Mouse (Mus musculus): Measurements from ENCODE around the gene Chtf18. TPM values are rescaled to one million over a fixed set of nuclear protein-coding genes. Genes with fewer than 3 reads are reported as not detected.
A peak's percentile ranks its signal among the peaks of the same experiment; 100 is the strongest.

The Chtf18 gene
- 7.9 and 8.5 TPM in 2 replicates for polyA plus RNA-seq (2015; fragmentation: Nextera tagmentation; extraction: Ambion mirVana)

DNA sequence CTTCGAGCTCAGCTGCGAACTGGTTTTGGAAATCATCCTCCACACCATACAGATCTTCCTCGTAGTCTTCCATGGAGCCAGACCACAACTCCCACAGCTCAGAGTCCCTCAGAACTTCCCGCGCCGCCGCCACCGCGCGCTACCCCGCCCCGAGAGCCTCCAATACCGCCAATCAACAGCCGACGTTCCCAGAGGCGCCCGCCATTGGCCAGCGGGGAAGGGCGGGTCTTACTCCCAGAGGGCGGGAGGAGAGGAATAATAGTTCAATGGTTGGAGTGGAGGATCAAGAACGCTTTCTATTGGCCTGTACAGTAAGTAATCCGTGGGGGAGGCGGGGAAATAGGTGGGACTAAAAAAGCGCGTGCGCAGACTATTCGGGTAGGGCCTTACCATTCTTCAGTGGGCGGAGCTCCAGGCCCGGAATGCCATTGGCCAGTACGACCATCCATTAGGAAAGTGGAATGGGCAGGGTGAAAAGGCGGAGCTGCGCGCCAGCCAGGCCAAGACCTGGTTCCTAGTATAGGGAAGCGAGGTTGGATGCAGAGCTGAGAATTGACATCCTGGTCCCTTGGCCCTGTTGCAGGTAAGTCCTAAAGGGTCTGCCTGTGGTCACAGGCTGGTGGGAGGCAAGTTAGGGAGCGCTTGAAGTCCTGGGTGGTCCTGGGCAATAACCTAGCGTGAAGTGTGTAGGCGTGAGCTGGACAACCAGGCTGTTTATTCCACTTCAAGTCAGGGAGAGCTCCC, at the start of gene Chtf18, which contains the start of gene Rpusd1:
Gene Chtf18, minus strand, starts transcription at position 155 of the 744 bp plus-strand sequence.
Gene Rpusd1, plus strand, starts transcription at position 406 of the 744 bp plus-strand sequence.
- Histone ChIP-seq H3K4me2 (peak within 1 kb of the TSS; percentile 90), H3K27ac (peak within 1 kb of the TSS; percentile 52; the same call in 1 of the 2 replicates), H3K27me3 (no peaks in the 10 kb centered on the region), H3K4me1 (replicated peaks) (peaks cover 26% of the 10 kb centered on the region), H3K9me3 (no peaks in the 10 kb centered on the region), H3K36me3 (peaks cover 28% of the 10 kb centered on the region), H3K4me3 (peak within 1 kb of the TSS; percentile 66), H3K9ac (peak within 1 kb of the TSS; percentile 87)
- WGBS = under 1% methylated on average over 37 of the region's 37 CpGs
- peak; percentile 99 for ATAC-seq (ENCODE audit: low FRiP score)

DNA sequence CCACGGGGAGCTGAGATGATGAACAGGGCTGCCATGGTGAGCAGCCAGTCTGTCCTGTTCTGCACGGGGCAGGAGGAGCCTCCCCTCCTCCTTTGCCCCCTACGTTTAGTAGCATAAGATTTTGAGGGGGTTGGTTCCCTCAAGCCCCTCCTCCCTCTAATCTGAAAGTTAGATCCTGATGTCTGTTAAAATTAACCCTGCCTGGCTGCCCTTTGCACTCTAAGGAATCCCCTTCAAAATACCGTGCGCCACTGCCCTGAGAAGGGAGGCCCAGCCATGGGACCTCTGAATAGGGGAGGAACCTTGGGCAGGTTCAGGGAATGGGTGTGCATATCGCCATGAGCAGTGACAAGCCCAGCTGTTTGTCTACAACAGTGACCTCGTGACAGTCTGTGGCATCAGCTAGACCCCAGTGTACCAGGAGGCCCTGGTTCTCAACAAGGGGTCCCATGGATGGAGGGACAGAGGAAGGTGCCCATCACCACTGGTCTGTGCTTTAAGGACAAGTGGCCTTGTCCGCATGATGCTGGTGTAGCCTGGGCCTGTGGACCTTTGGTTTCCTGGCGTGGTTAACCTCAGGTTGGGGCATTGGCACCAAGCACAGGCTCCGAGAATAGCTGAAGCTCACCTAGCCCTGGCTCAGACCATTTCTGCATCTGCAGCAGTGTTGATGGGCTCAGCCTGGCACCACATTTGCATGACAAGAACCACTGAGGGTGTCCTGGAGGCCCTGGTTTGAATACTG, 48.3 kb upstream of the Chtf18 start:
- no peaks in the 10 kb centered on the region for H3K9me3 ChIP-seq
- no peak for ATAC-seq (ENCODE audit: low FRiP score)
- 84% methylated on average over 10 of the region's 10 CpGs for WGBS
- peaks cover 33% of the 10 kb centered on the region for H3K36me3 ChIP-seq
- no peak overlapping the region for H3K4me2 ChIP-seq
- H3K27ac ChIP-seq = no peak overlapping the region
- H3K4me3 ChIP-seq = no peak overlapping the region
- peaks cover 13% of the 10 kb centered on the region for H3K4me1 ChIP-seq (replicated peaks)
- H3K9ac ChIP-seq = no peak overlapping the region
- H3K27me3 ChIP-seq = no peaks in the 10 kb centered on the region

DNA sequence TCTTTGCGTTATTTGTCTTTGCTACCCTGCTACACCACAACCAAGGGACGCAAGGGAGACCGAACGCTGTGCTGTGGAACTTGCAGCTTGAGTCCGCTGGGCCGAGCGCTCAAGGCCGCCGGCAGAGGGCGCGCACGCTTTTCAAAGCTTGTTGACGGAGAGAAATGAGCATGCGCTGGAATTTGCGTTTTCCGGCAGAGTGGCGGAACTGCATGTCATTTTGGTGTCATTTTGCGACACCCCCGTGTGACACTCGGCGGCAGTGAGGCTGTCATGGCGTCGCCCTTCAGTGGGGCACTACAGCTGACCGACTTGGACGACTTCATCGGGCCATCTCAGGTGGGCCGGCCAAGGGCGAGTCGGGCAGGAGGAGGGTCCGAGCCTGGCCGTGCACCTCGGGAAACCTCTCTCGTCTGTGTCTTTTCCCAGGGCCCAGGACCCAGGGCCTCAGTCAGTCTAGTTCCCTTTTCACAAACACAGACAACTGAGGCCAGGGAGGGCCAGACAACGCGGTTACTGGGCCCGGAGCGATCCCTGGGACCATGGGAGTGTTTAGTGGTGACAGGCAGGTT, 46.4 kb upstream of the Chtf18 start, which contains the start of gene Narfl:
Gene Narfl, plus strand, starts transcription at position 228 of the 572 bp plus-strand sequence.
- peak within 1 kb of the TSS; percentile 89 for H3K9ac ChIP-seq
- H3K27ac ChIP-seq = 0 out of 2 replicates have a peak within 1 kb of the TSS, but pooled peaks have one; percentile 55
- peaks cover 13% of the 10 kb centered on the region for H3K4me1 ChIP-seq (replicated peaks)
- H3K4me3 ChIP-seq = peak within 1 kb of the TSS; percentile 78
- peaks cover 20% of the 10 kb centered on the region for H3K36me3 ChIP-seq
- WGBS = under 1% methylated on average over 37 of the region's 37 CpGs
- H3K4me2 ChIP-seq = peak within 1 kb of the TSS; percentile 89
- H3K27me3 ChIP-seq = peaks cover 7% of the 10 kb centered on the region
- no peaks in the 10 kb centered on the region for H3K9me3 ChIP-seq
- ATAC-seq (ENCODE audit: low FRiP score) = peak; percentile 88

DNA sequence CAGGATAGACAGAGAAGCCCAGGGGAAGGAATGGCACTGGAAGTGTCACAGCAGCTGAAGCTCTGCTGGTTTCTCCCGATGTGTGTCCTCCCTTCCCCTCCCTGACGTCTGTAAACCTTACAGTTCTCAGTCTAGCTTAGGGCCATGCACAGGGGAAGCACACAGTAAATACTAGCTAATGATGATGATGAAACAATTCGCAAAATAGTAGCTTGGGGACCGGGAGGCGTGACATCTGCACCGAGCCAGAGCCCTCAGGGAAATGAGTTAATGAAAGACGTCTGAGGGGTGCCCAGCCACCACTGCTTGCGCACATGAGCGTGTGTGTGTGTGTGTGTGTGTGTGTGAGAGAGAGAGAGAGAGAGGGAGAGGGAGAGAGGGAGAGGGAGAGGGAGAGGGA, 42.1 kb upstream of the Chtf18 start:
- no peaks in the 10 kb centered on the region for H3K9me3 ChIP-seq
- no peak overlapping the region for H3K27ac ChIP-seq
- H3K4me3 ChIP-seq = no peak overlapping the region
- peaks cover 9% of the 10 kb centered on the region for H3K4me1 ChIP-seq (replicated peaks)
- ATAC-seq (ENCODE audit: low FRiP score) = no peak
- H3K4me2 ChIP-seq = no peak overlapping the region
- WGBS = 60% methylated on average over 9 of the region's 9 CpGs
- H3K27me3 ChIP-seq = peaks cover 32% of the 10 kb centered on the region
- no peaks in the 10 kb centered on the region for H3K36me3 ChIP-seq
- H3K9ac ChIP-seq = no peak overlapping the region

DNA sequence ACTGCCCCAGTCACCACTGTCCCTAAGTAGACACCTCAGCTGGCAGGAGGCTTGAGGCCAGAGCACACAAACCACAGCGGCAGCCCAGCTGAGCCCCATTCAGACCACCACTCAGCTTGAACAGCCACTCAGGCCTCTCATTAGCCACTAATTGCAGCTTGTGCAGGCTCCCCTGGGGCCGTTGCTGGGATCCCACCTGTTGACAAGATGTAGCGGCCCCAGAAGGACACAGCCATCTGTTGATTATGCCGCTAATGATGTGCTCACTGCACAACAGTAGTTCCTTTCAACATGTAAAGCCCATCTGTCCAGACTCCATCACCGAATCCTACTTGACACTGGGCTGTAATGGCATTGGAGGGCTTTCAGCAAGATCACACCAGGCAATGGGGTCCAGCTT, 38.7 kb upstream of the Chtf18 start:
- WGBS = 42% methylated on average over 5 of the region's 5 CpGs
- no peaks in the 10 kb centered on the region for H3K9me3 ChIP-seq
- no peak overlapping the region for H3K27ac ChIP-seq
- H3K4me2 ChIP-seq = no peak overlapping the region
- ATAC-seq (ENCODE audit: low FRiP score) = no peak
- peaks cover 35% of the 10 kb centered on the region for H3K27me3 ChIP-seq
- no peaks in the 10 kb centered on the region for H3K36me3 ChIP-seq
- H3K4me1 ChIP-seq (replicated peaks) = peaks cover 3% of the 10 kb centered on the region; the same call in 1 of the 2 replicates
- H3K9ac ChIP-seq = no peak overlapping the region
- no peak overlapping the region for H3K4me3 ChIP-seq

DNA sequence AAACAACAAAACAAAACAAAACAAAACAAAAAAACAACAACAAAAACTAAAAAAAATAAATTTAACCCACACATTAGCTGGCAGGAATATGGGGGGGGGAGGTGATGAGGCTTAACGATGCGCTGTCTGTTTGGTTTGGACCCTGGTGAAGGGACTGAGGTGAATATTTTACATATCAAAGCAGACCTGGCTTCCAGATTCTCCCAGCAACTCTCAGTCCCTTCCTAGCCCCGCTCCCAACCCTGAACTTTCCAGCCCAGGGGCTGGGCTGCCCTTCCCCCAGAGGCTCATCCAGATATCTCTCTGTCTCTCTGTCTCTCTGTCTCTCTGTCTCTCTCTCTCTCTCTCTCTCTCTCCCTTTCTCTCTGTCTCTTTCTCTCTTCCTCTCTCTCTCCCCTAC, 35.4 kb upstream of the Chtf18 start:
- H3K4me2 ChIP-seq = no peak overlapping the region
- peaks cover 33% of the 10 kb centered on the region for H3K27me3 ChIP-seq
- no peak overlapping the region for H3K4me3 ChIP-seq
- no peak for ATAC-seq (ENCODE audit: low FRiP score)
- peaks cover 3% of the 10 kb centered on the region; the same call in 1 of the 2 replicates for H3K4me1 ChIP-seq (replicated peaks)
- no peaks in the 10 kb centered on the region for H3K9me3 ChIP-seq
- WGBS = 35% methylated on average over 3 of the region's 3 CpGs
- no peak overlapping the region for H3K27ac ChIP-seq
- H3K36me3 ChIP-seq = no peaks in the 10 kb centered on the region
- H3K9ac ChIP-seq = no peak overlapping the region

DNA sequence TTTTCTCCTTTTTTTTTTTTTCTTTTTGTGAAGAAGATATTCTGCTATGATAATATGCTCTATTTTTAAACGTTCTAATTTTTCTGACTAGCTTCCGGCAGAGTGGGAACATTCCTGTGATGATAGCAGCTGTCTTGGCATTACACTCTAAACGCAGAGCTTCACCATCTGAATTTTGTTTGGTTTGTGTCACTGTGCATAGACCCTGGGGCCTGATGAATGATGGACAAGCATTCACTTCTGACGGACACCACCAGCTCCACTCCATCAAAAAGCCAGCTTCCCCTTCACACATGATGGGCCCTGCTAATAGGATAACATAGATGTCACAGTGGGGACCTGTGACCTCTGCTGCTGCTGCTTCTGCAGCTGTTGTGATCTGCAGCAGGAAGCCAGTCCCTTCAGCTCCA, 34.3 kb upstream of the Chtf18 start:
- 42% methylated on average over 4 of the region's 4 CpGs for WGBS
- no peak for ATAC-seq (ENCODE audit: low FRiP score)
- Histone ChIP-seq H3K4me1 (replicated peaks) (peaks cover 3% of the 10 kb centered on the region; the same call in 1 of the 2 replicates), H3K36me3 (no peaks in the 10 kb centered on the region), H3K27me3 (peaks cover 30% of the 10 kb centered on the region), H3K9ac (no peak overlapping the region), H3K4me3 (no peak overlapping the region), H3K27ac (no peak overlapping the region), H3K9me3 (no peaks in the 10 kb centered on the region), H3K4me2 (no peak overlapping the region)

DNA sequence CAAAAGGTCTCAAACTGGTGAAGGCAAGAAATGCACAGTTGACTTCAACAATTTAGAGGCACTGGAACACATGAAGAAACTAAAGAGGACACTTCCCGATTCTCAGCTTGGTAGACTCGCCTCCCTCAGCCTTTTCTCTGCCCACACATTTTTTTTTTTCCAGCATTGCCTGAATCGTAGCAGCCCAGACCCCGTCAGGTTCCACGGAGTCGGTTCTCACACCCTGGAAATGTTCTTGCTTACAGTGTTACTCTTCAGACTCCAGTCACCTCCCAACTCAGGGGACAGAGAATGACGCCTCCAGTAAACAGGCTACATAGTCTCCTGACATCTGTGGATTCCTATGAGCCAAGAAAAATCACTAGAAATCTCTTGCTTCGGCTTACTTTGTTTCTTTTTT, 32.9 kb upstream of the Chtf18 start:
- Histone ChIP-seq H3K4me3 (no peak overlapping the region), H3K36me3 (no peaks in the 10 kb centered on the region), H3K4me1 (replicated peaks) (no peaks in the 10 kb centered on the region), H3K27ac (no peak overlapping the region), H3K27me3 (peaks cover 28% of the 10 kb centered on the region), H3K9me3 (no peaks in the 10 kb centered on the region), H3K4me2 (no peak overlapping the region), H3K9ac (no peak overlapping the region)
- ATAC-seq (ENCODE audit: low FRiP score) = no peak
- 81% methylated on average over 8 of the region's 8 CpGs for WGBS

DNA sequence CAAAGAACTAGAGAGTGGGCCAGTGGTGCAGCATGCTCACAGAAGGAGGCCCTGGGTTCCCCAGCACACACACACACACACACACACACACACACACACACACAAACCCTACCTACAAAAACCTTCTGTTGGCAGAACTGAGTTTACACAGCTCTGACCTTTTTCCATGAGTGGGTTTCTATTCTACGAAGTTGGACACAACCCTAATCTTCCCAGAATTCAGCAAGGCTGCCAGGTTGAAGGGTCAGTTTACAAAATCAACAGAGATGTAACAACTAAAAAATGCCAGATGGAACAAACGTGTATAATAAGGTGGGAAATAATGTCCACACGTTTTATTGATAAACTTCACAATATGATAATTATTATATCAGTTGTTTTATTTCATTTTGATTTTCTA, 30.5 kb upstream of the Chtf18 start:
- no peaks in the 10 kb centered on the region for H3K9me3 ChIP-seq
- 75% methylated on average over 3 of the region's 3 CpGs for whole genome bisulfite sequencing
- ATAC-seq (ENCODE audit: low FRiP score) = no peak
- H3K9ac ChIP-seq = no peak overlapping the region
- no peak overlapping the region for H3K4me3 ChIP-seq
- no peaks in the 10 kb centered on the region for H3K4me1 ChIP-seq (replicated peaks)
- H3K36me3 ChIP-seq = no peaks in the 10 kb centered on the region
- H3K27me3 ChIP-seq = peaks cover 43% of the 10 kb centered on the region
- H3K27ac ChIP-seq = no peak overlapping the region
- no peak overlapping the region for H3K4me2 ChIP-seq

DNA sequence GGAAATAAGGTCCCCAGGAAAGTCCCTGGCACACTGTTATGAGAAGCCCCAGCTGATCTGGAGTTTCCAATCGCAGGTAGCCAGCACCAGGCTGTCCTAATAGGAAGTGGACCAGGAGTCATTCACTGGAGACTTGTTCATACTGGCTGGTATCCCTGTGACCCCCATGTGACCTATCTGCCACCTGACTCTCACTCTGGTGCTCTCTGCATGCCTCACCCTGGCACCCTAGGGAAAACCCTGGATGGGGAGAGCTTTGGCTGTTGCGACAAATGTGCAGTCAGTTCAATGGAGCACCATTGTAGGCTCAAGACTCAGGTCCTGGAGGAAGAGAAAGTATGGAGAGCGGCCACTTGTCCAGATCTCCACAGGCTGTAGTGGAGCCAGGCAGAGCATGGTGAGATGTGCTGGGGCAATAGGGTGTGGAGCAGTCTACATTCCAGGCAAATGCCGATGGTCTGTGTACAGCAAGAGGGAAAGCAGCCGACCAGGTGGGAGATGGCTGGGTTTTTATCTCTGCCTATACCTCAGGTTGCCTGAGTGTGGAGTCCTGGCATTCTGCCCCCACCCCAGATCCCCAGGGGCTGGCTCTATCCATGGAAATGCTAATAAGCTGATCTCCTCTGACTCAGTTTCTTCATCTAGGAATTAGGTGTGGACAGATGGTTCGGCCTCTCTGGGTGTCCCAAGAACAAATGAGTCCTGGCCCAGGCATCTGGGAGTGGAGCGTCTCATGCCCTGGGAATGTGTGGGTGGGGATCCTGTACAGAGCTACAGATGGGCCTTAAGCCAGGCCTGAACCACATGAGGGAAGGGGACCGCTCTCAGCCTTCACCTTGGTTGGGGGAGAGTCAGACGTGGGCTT, 29.4 kb upstream of the Chtf18 start:
- Histone ChIP-seq H3K4me2 (no peak overlapping the region), H3K27me3 (peaks cover 41% of the 10 kb centered on the region), H3K4me1 (replicated peaks) (peaks cover 3% of the 10 kb centered on the region), H3K9ac (no peak overlapping the region), H3K27ac (no peak overlapping the region), H3K4me3 (no peak overlapping the region), H3K9me3 (no peaks in the 10 kb centered on the region), H3K36me3 (no peaks in the 10 kb centered on the region)
- ATAC-seq (ENCODE audit: low FRiP score) = no peak
- 83% methylated on average over 9 of the region's 9 CpGs for WGBS

DNA sequence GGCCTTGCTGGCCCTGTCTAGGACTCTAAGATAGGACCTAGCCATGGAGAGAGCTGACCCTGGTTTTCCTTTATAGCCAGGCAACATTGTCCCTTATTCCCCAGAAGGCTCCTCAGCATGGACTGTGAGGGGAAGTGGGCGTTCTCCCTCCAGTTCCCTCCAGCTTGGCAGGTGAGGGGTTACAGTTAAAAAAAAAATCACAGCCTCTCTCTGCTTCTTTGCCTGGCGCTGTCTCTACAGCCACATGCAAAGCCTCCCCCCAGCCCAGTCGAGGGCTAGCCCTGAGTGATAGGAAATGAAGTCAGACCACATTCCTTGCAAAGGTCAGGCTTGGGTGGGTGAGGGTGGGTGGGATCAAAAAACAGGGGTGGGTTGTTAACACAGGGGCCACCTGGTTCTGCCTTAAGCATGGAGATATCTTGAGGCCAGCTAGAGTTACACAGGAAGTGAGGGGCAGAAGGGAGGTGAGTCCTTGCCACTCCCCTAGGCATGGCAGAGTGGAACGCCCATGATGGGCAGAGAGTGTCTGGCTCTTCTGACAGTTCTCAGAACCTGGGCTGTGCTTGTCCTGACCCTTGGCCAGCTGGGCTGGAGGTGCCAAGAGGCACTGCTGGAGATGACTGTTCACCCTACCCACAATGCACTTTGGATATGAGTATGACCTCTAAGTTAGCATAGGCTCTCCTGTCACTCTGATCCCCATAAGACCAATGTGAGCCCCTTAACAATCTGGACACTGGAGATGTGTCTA, 28.6 kb upstream of the Chtf18 start:
- no peak overlapping the region for H3K9ac ChIP-seq
- 60% methylated on average over 4 of the region's 4 CpGs for WGBS
- H3K4me2 ChIP-seq = no peak overlapping the region
- peaks cover 40% of the 10 kb centered on the region for H3K27me3 ChIP-seq
- peaks cover 7% of the 10 kb centered on the region for H3K4me1 ChIP-seq (replicated peaks)
- no peak overlapping the region for H3K27ac ChIP-seq
- no peaks in the 10 kb centered on the region for H3K36me3 ChIP-seq
- no peaks in the 10 kb centered on the region for H3K9me3 ChIP-seq
- no peak for ATAC-seq (ENCODE audit: low FRiP score)
- no peak overlapping the region for H3K4me3 ChIP-seq
